Mouse (Mus musculus) adrenal gland, postnatal 4 days (tissue): ENCODE results near the gene Asic2. TPM values are rescaled to one million over a fixed set of nuclear protein-coding genes. Genes with fewer than 3 reads are reported as not detected.

Source experiments
- DNase-seq, 2 experiments: peaks; one replicate each; pipeline ENCODE4 v3.0.0; 2021 to 2022; ENCODE audit warnings: low spot score in 2 of 2, mixed read lengths in 2 of 2
- total RNA-seq, 2 experiments: library from RNA; stranded (reverse); gene quantifications; 2 replicates each; pipeline ENCODE4 v1.2.3; 2021

Gene Asic2
- total RNA-seq, 2 experiments from 2014 or later: 4.4 to 6.0 TPM

DNA sequence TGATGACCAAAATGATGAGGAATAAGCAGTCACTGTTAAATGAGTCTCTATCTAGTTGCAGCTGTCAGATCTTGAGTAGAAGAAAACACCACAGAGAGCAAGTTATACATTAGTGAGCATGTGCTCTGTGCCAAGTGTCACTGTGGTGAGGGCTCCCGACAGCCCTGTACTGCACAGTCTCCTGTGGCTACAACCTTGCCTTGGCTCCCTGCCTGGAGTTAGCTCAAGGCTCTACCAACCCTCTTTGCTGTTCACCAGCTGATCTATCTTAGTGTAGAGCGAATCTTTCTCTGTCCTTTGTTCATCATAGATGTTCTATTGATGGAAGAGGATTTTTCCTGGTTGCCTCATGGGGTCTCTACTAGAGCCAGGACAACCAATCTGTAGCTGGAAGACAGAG, 494.1 kb downstream of the Asic2 start:
- no peak for DNase-seq

GRCm38 (mm10) chr11:81462199-81462598, 506.1 kb downstream of the Asic2 start:
- no peak for DNase-seq

DNA sequence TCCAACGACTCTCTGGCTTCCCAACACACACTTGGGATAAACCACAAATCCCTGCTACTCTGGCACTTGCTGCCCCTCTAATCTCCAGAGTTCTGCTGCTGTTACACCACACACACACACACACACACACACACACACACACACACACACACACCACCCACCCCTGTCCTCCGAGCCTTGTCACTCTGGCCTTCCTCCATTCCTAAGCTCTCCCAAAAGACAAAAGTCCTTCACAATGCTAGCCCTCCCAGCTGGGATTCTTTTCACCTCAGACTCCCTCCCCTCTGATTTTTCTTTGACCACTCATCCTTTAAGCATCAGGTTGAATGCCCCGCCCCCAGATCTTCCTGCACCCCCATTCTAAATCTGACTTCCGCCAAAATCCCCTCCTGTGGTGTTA, 506.5 kb downstream of the Asic2 start:
- no peak for DNase-seq

- DNase-seq: no peak
Observed at GRCm38 (mm10) chr11:81454921-81455320, 513.3 kb downstream of the Asic2 start.

GRCm38 (mm10) chr11:81454111-81454510, 514.1 kb downstream of the Asic2 start:
- DNase-seq: no peak

GRCm38 (mm10) chr11:81449271-81449705, 519.0 kb downstream of the Asic2 start:
- no peak for DNase-seq

GRCm38 (mm10) chr11:81446347-81446746, 521.9 kb downstream of the Asic2 start:
- no peak for DNase-seq

DNA sequence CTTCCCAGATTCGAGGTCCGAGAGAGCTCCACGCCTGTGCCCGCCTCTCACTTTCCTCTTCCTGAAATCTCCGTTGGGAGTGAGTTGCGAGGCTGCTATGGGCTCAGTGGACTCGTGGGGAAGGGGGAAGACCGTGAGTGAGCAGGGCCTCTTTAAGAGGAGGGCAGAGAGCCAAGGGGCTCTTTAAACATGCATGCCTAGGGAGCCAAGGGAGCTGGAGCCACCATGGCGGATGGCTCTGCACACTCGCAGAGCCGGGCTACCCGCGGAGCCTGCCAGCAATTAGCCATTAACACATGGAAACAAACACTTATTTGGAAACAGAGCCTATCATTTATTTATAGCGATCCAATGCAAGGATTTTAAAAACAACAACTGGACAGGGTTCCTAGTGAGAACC, 541.4 kb downstream of the Asic2 start:
- DNase-seq: no peak

GRCm38 (mm10) chr11:81419112-81419511, 549.1 kb downstream of the Asic2 start:
- no peak for DNase-seq

DNA sequence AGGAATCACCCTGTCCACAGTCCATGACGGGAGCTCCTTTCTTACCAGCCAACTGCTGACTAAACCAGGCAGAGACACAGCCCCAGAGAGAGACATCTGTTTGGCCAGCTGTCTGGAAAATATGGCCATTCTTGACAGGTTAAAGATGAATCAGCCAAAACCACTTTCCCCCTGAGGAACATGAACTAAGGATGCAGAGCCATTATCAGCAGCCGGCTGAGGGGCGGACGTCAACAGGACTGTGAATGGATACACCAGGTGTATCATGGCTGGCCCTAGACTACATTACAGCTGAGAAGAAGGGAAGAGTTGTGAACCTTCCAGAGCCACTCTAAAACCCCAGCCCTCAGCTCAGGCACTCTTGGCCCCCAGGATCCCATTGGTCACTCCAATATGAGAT, 550.2 kb downstream of the Asic2 start:
- DNase-seq: no peak

DNA sequence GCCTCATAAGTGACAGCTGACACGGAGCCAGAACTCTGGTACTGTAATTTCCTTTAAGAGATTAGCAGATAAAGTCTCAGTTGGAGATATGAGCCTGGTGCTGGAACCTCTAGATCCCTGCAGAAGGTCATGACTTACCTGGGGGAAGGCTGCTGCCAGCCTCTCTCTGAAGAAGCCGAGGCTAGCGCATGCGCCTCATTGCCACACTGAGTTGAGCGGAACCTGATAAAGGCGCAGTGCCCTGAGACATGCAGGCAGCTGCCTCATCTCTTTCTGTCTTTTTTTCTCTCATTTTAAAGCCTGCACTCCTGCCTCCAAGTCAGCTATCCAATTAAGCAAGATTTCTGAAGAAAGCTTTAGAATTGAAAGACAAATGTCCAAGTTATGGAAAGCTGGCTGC, 551.9 kb downstream of the Asic2 start:
- DNase-seq: no peak

GRCm38 (mm10) chr11:81414596-81414995, 553.7 kb downstream of the Asic2 start:
- no peak for DNase-seq

GRCm38 (mm10) chr11:81411251-81411650, 557.0 kb downstream of the Asic2 start:
- DNase-seq: no peak

GRCm38 (mm10) chr11:81405951-81406350, 562.3 kb downstream of the Asic2 start:
- DNase-seq: no peak

DNA sequence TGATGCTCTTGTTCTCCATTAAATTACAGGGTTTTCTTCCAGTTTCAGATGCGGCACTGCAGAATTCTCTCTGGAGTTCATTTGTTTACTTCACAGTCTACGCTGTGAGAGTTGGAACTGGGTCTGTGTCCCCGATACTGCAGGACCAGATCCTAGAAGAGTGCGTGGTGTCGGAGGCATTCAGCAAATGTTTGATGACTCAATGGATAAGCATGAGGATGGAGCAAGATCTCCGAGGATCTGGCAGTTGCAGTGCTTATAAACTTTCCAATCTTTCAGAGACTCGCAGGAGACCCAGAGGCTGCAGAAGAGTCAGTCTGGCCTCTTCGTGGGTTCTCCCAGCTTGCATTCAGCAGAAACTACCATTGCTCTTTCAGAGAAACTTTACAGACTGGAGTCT, 566.0 kb downstream of the Asic2 start:
- DNase-seq: no peak

DNA sequence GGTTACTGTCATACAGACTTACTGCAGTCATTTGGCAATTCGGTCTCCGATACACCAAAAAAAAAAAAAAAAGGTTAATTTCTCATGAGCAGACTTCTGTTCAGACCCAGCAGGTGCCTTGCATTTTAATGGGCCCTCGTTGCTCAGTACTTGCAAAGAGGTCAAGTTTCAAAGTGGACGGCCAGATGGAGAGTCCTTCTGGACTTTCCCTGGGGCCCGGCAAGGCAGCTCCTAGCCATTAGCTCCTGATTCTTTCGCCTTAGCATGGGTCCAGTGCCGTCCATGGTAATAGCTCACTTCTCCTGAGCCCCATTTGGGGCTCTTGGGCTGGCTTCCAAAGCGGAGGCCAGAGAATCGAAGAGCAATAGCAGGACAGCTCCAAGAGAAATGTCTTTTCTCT, 575.4 kb downstream of the Asic2 start:
- DNase-seq: no peak

DNA sequence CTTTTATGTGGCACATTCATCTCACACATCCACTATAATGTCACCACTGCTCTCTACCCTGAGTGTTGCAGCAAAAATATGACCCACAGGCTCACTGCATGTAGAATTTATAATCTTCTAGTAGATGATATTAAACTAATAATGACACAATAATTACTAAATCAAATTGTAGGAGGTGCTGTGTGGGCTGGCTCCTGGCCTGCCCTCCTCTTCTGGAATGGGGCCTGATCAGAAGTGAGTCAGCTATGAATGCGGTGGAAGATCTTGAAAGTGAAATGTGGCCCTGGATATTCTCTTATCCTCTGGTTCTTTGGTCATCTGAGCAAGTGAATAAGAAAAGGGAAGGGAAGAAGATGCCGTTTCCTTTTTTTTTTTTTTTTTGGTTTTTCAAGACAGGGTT, 582.1 kb downstream of the Asic2 start:
- no peak for DNase-seq

DNA sequence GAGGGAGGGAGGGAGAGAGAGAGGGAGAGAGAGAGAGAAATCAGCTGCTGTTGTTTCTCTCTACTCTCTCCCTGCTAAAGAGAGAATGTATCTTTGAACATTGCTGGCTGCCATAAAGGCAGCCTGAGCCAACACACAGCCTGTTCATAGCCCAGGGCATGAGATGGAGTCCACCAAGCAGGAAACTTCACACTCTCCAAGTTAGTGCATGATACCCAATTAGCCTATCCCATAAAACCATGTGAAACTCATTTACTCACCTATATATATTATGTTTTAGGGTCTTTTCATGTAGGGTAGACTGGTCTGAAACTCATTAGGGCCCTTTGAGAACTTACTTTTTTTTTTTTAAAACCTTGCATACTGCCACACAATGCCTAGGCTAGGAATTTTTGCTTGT, 582.7 kb downstream of the Asic2 start:
- no peak for DNase-seq

- no peak for DNase-seq
Observed at GRCm38 (mm10) chr11:81374841-81375240, 593.4 kb downstream of the Asic2 start.

GRCm38 (mm10) chr11:81374003-81374710, 594.1 kb downstream of the Asic2 start:
- no peak for DNase-seq

- peak in 1 of 2 experiments; percentile 19 for DNase-seq
Observed at GRCm38 (mm10) chr11:81371545-81371944, 596.7 kb downstream of the Asic2 start.

- no peak for DNase-seq
Observed at GRCm38 (mm10) chr11:81370426-81370810, 597.8 kb downstream of the Asic2 start.
